Mouse (Mus musculus) midbrain, embryonic 14.5 days (tissue): ENCODE measurements around the gene Lima1. TPM values are rescaled to one million over a fixed set of nuclear protein-coding genes. Genes with fewer than 3 reads are reported as not detected.

Experiments used
- ATAC-seq: fragments of 200-750 bp; cut with Nextera tagmentation; 2 replicates; pipeline ENCODE4 v1.8.0; 2017; ENCODE audit warnings: moderate number of reproducible peaks, moderate library complexity; ENCODE audit not compliant: low FRiP score, low TSS enrichment
- DNase-seq: peaks from one replicate; pipeline ENCODE4 v3.0.0-alpha.2; 2015
- H3K27ac ChIP-seq: fragments of 300-500 bp; sonication (generic); replicated peaks from 2 replicates; pipeline ENCODE4 v1.5.1; 2014; ENCODE audit warnings: mild to moderate bottlenecking, low read depth, low read length, moderate library complexity
- H3K27me3 ChIP-seq: fragments of 300-500 bp; sonication (generic); 2 replicates; pipeline ENCODE4 v1.6.1; 2014; ENCODE audit warnings: low read length, control low read depth, mixed read lengths; ENCODE audit not compliant: control insufficient read depth, insufficient read depth
- H3K36me3 ChIP-seq: fragments of 300-500 bp; sonication (generic); 2 replicates; pipeline ENCODE4 v1.6.1; 2014; ENCODE audit warnings: low read length, control low read depth; ENCODE audit not compliant: control insufficient read depth, insufficient read depth
- H3K4me1 ChIP-seq: fragments of 300-500 bp; sonication (generic); 2 replicates; pipeline ENCODE4 v1.6.1; 2014; ENCODE audit warnings: mild to moderate bottlenecking, antibody characterized with exemption, low read length, control low read depth; ENCODE audit not compliant: control insufficient read depth, insufficient read depth
- H3K4me2 ChIP-seq: fragments of 300-500 bp; sonication (generic); 2 replicates; pipeline ENCODE4 v1.6.1; 2014; ENCODE audit warnings: mild to moderate bottlenecking, low read length, moderate library complexity
- H3K4me3 ChIP-seq: fragments of 300-500 bp; sonication (generic); replicated peaks from 2 replicates; pipeline ENCODE4 v1.5.1; 2014; ENCODE audit warnings: low read depth, low read length
- H3K9ac ChIP-seq: fragments of 300-500 bp; sonication (generic); replicated peaks from 2 replicates; pipeline ENCODE4 v1.6.1; 2014; ENCODE audit warnings: mild to moderate bottlenecking, low read length, moderate library complexity
- H3K9me3 ChIP-seq: fragments of 300-500 bp; sonication (generic); 2 replicates; pipeline ENCODE4 v1.6.1; 2016; ENCODE audit warnings: low read length, control low read depth, mixed read lengths; ENCODE audit not compliant: control insufficient read depth
- WGBS: fragments of 180-500 bp; shearing (Covaris S2); extraction: QIAGEN DNeasy Blood & Tissue Kit; methylation state at CpG from one replicate; pipeline ENCODE4 v1.1.7; 2014; 5-methylcytosine and 5-hydroxymethylcytosine counted together
- polyA plus RNA-seq: library from polyadenylated mRNA; unstranded; fragments of >200 nt; fragmentation: Nextera tagmentation; extraction: Ambion mirVana; gene quantifications from 2 replicates; pipeline ENCODE4 v1.2.1, GENCODE M21; 2014

Gene Lima1
- polyA plus RNA-seq, 1 experiment from 2014 or later: 15.3 TPM

- Histone ChIP-seq H3K36me3 (peaks cover 67% of the 10 kb centered on the region), H3K27me3 (no peaks in the 10 kb centered on the region), H3K9ac (no peak overlapping the region), H3K9me3 (no peaks in the 10 kb centered on the region), H3K27ac (no peak overlapping the region), H3K4me1 (no peaks in the 10 kb centered on the region), H3K4me2 (no peak overlapping the region), H3K4me3 (no peak overlapping the region)
- DNase-seq (no peak), ATAC-seq (no peak)
- WGBS: 95% methylated on average over 2 of the region's 2 CpGs
Measured at GRCm38 (mm10) chr15:99735631-99736030, 139.6 kb downstream of the Lima1 start.

- ATAC-seq (no peak), DNase-seq (no peak)
- Histone ChIP-seq H3K36me3 (peaks cover 55% of the 10 kb centered on the region), H3K27ac (no peak overlapping the region), H3K4me2 (no peak overlapping the region), H3K4me1 (no peaks in the 10 kb centered on the region), H3K27me3 (no peaks in the 10 kb centered on the region), H3K4me3 (no peak overlapping the region), H3K9me3 (no peaks in the 10 kb centered on the region), H3K9ac (no peak overlapping the region)
- over 99% methylated on average over 5 of the region's 5 CpGs for WGBS
Measured at GRCm38 (mm10) chr15:99733186-99733585, 142.1 kb downstream of the Lima1 start.

GRCm38 (mm10) chr15:99731678-99732077 is 143.6 kb downstream of the Lima1 start:
- ATAC-seq (no peak), DNase-seq (no peak)
- no peak overlapping the region for H3K4me2 ChIP-seq
- H3K27me3 ChIP-seq: no peaks in the 10 kb centered on the region
- no peak overlapping the region for H3K4me3 ChIP-seq
- no peaks in the 10 kb centered on the region for H3K9me3 ChIP-seq
- H3K27ac ChIP-seq: no peak overlapping the region
- H3K4me1 ChIP-seq: peaks cover under 1% of the 10 kb centered on the region
- H3K9ac ChIP-seq: no peak overlapping the region
- 97% methylated on average over 3 of the region's 3 CpGs for WGBS
- peaks cover 50% of the 10 kb centered on the region for H3K36me3 ChIP-seq

- Histone ChIP-seq H3K9ac (no peak overlapping the region), H3K9me3 (no peaks in the 10 kb centered on the region), H3K4me3 (no peak overlapping the region), H3K4me2 (no peak overlapping the region), H3K27ac (no peak overlapping the region), H3K36me3 (peaks cover 44% of the 10 kb centered on the region), H3K4me1 (peaks cover 6% of the 10 kb centered on the region), H3K27me3 (no peaks in the 10 kb centered on the region)
- DNase-seq (no peak), ATAC-seq (no peak)
- 98% methylated on average over 2 of the region's 2 CpGs for WGBS
Measured at GRCm38 (mm10) chr15:99731167-99731566, 144.1 kb downstream of the Lima1 start.

GRCm38 (mm10) chr15:99729056-99729783 is 146.0 kb downstream of the Lima1 start:
- H3K27ac ChIP-seq: no peak overlapping the region
- peaks cover 27% of the 10 kb centered on the region for H3K36me3 ChIP-seq
- DNase-seq (no peak), ATAC-seq (no peak)
- no peak overlapping the region for H3K4me3 ChIP-seq
- H3K4me2 ChIP-seq: no peak overlapping the region
- no peaks in the 10 kb centered on the region for H3K27me3 ChIP-seq
- H3K9me3 ChIP-seq: no peaks in the 10 kb centered on the region
- WGBS: 92% methylated on average over 4 of the region's 4 CpGs
- H3K9ac ChIP-seq: no peak overlapping the region
- peaks cover 13% of the 10 kb centered on the region for H3K4me1 ChIP-seq

Other genes with a start within 250 kb of the Lima1 start
- gene Racgap1, start 223.8 kb downstream of the Lima1 start, polyA plus RNA-seq: 42.2 and 64.0 TPM in 2 replicates
- 51.9 and 53.5 TPM in 2 replicates for gene Asic1, start 205.1 kb downstream of the Lima1 start, polyA plus RNA-seq
- 127 and 136 TPM in 2 replicates for gene Smarcd1, start 173.3 kb downstream of the Lima1 start, polyA plus RNA-seq
- gene Gm17349, start 170.0 kb downstream of the Lima1 start, polyA plus RNA-seq: not detected in 2 replicates
- 0.92 and 1.7 TPM in 2 replicates for gene Gpd1, start 157.9 kb downstream of the Lima1 start, polyA plus RNA-seq
- gene Cox14, start 149.8 kb downstream of the Lima1 start, polyA plus RNA-seq: 168 and 206 TPM in 2 replicates
- 70.9 and 74.5 TPM in 2 replicates for gene Cers5, start 102.6 kb downstream of the Lima1 start, polyA plus RNA-seq
- gene Fam186a, start 91.6 kb upstream of the Lima1 start, polyA plus RNA-seq: not detected in 2 replicates
- 27.6 and 28.6 TPM in 2 replicates for gene Larp4, start 94.6 kb upstream of the Lima1 start, polyA plus RNA-seq
- gene Dip2b, start 163.2 kb upstream of the Lima1 start, polyA plus RNA-seq: 30.1 and 31.1 TPM in 2 replicates